Mouse (Mus musculus) stomach, postnatal 0 days (tissue): ENCODE measurements at regions not wholly inside any gene's neighbourhood (a gene's known extent, or its start where the extent isn't known, plus 50 kb on each side); places are given as distances from the start of the nearest gene placed in this dataset.

Experiments
- ATAC-seq: fragments of 200-750 bp; cut with Nextera tagmentation; 2 replicates; pipeline ENCODE4 v1.8.0; 2017; ENCODE audit not compliant: low FRiP score, low TSS enrichment
- DNase-seq: peaks from one replicate; pipeline ENCODE4 v3.0.0-alpha.2; 2016; ENCODE audit warnings: low spot score
- H3K27ac ChIP-seq: fragments of 300-500 bp; sonication (generic); replicated peaks from 2 replicates; pipeline ENCODE4 v1.5.1; 2014; ENCODE audit warnings: mild to moderate bottlenecking, control low read depth
- H3K27me3 ChIP-seq: fragments of 300-500 bp; sonication (generic); 2 replicates; pipeline ENCODE4 v1.6.1; 2014; ENCODE audit warnings: low read length; ENCODE audit not compliant: control insufficient read depth, insufficient read depth
- H3K36me3 ChIP-seq: fragments of 300-500 bp; sonication (generic); 2 replicates; pipeline ENCODE4 v1.6.1; 2014; ENCODE audit warnings: low read length, mixed read lengths; ENCODE audit not compliant: control insufficient read depth, insufficient read depth
- H3K4me1 ChIP-seq: fragments of 300-500 bp; sonication (generic); replicated peaks from 2 replicates; pipeline ENCODE4 v1.6.1; 2014; ENCODE audit warnings: antibody characterized with exemption; ENCODE audit not compliant: control insufficient read depth, insufficient read depth
- H3K4me2 ChIP-seq: fragments of 300-500 bp; sonication (generic); replicated peaks from 2 replicates; pipeline ENCODE4 v1.6.1; 2014; ENCODE audit warnings: low read depth, mild to moderate bottlenecking, control low read depth, moderate library complexity
- H3K4me3 ChIP-seq: fragments of 300-500 bp; sonication (generic); 2 replicates; pipeline ENCODE4 v1.5.1; 2014; ENCODE audit warnings: low read depth, low read length, control low read depth
- H3K9ac ChIP-seq: fragments of 300-500 bp; sonication (generic); 2 replicates; pipeline ENCODE4 v1.6.1; 2014; ENCODE audit warnings: mild to moderate bottlenecking, low read length, control low read depth, mixed read lengths
- H3K9me3 ChIP-seq: fragments of 300-500 bp; sonication (generic); 2 replicates; pipeline ENCODE4 v1.6.1; 2016; ENCODE audit warnings: low read length; ENCODE audit not compliant: control insufficient read depth
- CTCF ChIP-seq: IDR thresholded peaks from 2 replicates; pipeline ENCODE4 v1.5.1; 2016; ENCODE audit warnings: antibody characterized with exemption, low read depth, mild to moderate bottlenecking, moderate library complexity
- EP300 ChIP-seq: optimal IDR thresholded peaks from 2 replicates; pipeline ENCODE3; 2016; ENCODE audit warnings: antibody characterized with exemption
- WGBS: fragments of 180-500 bp; shearing (Covaris S2); extraction: QIAGEN DNeasy Blood & Tissue Kit; methylation state at CpG from one replicate; pipeline ENCODE4 v1.1.7; 2014; 5-methylcytosine and 5-hydroxymethylcytosine counted together

DNA sequence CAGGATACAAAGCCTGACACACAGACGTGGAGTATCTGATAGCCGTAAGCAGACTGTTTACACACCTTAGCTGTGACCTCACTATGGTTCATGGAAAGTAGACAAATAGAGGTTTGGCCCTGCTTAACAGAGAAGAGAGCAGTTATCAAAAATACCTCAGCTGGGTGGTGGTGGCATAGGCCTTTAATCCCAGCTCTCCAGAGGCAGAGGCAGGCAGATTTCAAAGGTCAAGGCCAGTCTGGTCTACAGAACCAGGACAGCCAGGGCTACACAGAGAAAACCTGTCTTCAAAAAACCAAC, 350.7 kb downstream of the Foxo1 start:
- Histone ChIP-seq H3K27me3 (no peaks in the 10 kb centered on the region), H3K4me1 (no peaks in the 10 kb centered on the region), H3K9ac (no peak overlapping the region), H3K27ac (no peak overlapping the region), H3K9me3 (no peaks in the 10 kb centered on the region), H3K4me2 (no peak overlapping the region), H3K36me3 (no peaks in the 10 kb centered on the region), H3K4me3 (no peak overlapping the region)
- DNase-seq = no peak
- peak; percentile 69 for ATAC-seq
- TF ChIP-seq EP300 (no peak), CTCF (no peak)
- 61% methylated on average over 2 of the region's 2 CpGs for WGBS

DNA sequence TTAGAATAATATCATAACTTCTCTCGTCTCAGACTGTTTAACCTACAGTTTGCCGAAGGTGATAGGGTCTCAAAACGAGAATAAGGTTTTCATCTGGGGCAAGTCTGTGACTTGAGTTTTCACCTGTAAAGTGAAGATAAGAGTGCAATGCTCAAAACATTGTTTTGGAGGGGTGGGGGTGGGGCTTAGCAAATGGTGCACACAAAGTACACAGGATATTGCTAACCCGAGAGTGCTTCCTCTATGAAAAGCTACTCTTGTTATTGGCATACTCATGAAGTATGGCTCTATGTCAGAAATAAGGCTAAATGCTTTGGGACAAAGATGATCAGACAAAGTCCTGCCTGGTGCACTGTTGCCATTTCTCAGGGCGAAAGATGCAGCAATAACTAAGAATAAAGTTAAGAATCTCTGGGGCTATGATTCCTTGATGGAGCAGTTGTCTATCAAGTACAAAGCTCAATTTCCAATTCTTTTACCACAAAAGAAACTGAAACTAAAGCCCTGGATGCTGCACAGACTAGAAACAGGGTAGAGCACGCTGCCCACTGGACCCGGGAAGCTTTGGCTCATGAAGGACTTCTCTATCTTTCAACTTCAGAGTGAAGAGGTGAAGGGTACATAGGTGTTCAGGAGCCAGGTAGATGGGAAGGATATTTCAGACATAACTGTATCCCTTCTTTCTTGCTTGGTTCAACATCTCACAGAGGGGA, 350.2 kb downstream of the Foxo1 start:
- Histone ChIP-seq H3K9ac (no peak overlapping the region), H3K36me3 (no peaks in the 10 kb centered on the region), H3K4me3 (no peak overlapping the region), H3K4me1 (no peaks in the 10 kb centered on the region), H3K9me3 (no peaks in the 10 kb centered on the region), H3K27me3 (no peaks in the 10 kb centered on the region), H3K4me2 (no peak overlapping the region), H3K27ac (no peak overlapping the region)
- DNase-seq = no peak
- no peak for ATAC-seq
- TF ChIP-seq CTCF (no peak), EP300 (no peak)
- 70% methylated on average over 7 of the region's 7 CpGs for WGBS

DNA sequence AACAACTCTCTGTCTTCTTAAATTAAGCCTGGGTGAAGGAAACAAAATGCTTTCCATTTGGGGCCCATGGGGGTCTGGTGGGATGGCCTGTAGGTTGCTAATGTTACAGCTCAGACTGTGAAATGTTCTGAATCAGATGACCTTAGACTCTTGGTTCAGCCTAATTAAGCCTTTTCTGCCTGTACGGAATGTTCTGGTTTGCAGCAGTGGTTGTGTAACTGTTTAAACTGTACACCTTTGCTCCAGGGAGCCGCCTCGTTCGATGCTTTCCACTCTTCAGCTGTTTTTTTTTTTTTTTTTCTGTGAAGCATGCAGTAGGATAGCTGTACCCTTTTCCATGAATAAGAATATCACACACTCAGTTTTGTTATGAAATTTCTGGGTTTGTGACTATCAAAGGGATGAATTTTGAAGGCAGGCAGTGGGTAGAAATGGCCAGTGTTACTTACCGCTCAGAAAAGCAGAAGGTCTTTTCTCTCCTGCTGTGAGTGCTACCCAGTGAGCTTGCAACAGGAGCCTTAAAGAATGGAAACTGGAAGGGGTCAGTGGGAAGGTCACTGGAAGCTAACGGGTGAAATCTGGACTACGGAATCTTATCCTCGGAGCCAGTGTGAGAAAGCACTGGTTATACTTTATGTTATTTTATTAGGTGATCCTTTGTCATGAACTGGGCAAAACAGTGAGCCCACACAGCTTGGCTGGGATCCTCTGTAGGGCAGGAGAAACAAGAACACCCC, 349.4 kb downstream of the Foxo1 start:
- Histone ChIP-seq H3K27me3 (no peaks in the 10 kb centered on the region), H3K36me3 (no peaks in the 10 kb centered on the region), H3K27ac (no peak overlapping the region), H3K9me3 (no peaks in the 10 kb centered on the region), H3K4me1 (no peaks in the 10 kb centered on the region), H3K4me2 (no peak overlapping the region), H3K9ac (no peak overlapping the region), H3K4me3 (no peak overlapping the region)
- TF ChIP-seq CTCF (no peak), EP300 (no peak)
- ATAC-seq (no peak), DNase-seq (no peak)
- 54% methylated on average over 8 of the region's 8 CpGs for WGBS

DNA sequence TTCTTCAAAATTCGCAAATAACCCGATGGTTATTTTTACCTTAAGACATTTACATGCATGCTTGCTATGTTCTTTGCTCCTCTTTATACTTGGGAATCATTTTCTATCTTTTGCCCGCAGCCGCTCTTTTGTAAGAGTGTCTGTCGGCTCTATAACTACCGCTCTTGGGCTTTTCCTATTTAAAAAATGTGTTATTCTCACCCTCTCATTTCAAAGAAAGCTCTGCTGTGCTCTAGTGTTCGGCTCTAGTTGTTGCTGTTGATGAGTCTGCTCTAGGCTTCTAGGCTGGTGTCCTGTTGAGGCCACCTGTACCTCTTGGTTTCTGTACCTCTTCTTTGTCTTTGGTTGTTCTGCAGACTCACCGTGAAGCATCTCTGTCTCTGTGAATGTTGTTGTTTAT, 343.7 kb downstream of the Foxo1 start:
- no peak overlapping the region for H3K9ac ChIP-seq
- no peak overlapping the region for H3K4me2 ChIP-seq
- H3K4me3 ChIP-seq = no peak overlapping the region
- no peaks in the 10 kb centered on the region for H3K4me1 ChIP-seq
- ATAC-seq = no peak
- DNase-seq = no peak
- H3K27me3 ChIP-seq = no peaks in the 10 kb centered on the region
- 96% methylated on average over 8 of the region's 8 CpGs for WGBS
- no peaks in the 10 kb centered on the region for H3K36me3 ChIP-seq
- H3K27ac ChIP-seq = no peak overlapping the region
- TF ChIP-seq EP300 = no peak
- H3K9me3 ChIP-seq = no peaks in the 10 kb centered on the region

DNA sequence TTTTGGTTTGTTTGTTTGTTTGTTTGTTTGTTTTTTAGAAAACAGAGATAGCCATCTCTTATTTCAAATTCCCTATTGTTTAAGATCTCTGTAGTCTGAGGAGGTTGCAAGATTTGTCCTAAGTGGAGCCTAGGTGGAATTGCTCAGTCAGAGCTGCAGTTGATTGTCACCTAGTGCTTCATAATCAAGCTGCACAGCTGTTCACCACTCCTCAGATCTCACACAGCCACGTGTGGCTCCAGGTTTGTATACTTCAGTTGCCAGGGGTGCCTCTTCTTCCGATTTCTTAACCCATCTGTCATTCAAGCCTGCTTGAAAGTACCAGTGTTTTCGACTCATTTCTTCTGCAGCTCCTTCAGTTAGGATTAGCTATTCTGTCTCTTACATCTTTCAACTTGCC, 342.3 kb downstream of the Foxo1 start:
- Histone ChIP-seq H3K4me3 (no peak overlapping the region), H3K4me1 (no peaks in the 10 kb centered on the region), H3K9me3 (no peaks in the 10 kb centered on the region), H3K36me3 (no peaks in the 10 kb centered on the region), H3K4me2 (no peak overlapping the region), H3K27ac (no peak overlapping the region), H3K27me3 (no peaks in the 10 kb centered on the region), H3K9ac (no peak overlapping the region)
- DNase-seq (no peak), ATAC-seq (no peak)
- TF ChIP-seq CTCF (no peak), EP300 (no peak)
- WGBS = 49% methylated on average over 3 of the region's 3 CpGs

DNA sequence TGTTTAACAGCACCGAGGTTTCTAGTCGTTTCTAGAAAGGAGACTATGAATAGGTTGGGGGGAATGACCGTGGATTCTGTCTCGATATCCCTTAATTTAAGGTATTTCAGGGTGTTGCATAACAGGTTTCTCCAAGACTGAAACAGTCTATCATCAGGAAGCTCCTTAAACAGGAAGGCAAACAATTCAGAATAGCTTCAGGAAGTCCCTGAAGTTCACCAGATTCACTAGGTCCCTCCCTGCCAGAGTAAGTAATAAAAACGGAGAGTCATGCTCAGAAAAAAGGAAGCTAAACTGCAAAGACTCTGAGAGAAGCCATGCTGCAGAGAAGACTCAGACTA, 339.9 kb downstream of the Foxo1 start:
- no peaks in the 10 kb centered on the region for H3K9me3 ChIP-seq
- H3K4me1 ChIP-seq = no peaks in the 10 kb centered on the region
- no peaks in the 10 kb centered on the region for H3K36me3 ChIP-seq
- H3K27me3 ChIP-seq = no peaks in the 10 kb centered on the region
- no peak overlapping the region for H3K27ac ChIP-seq
- 68% methylated on average over 5 of the region's 5 CpGs for WGBS
- DNase-seq = no peak
- H3K4me3 ChIP-seq = no peak overlapping the region
- no peak overlapping the region for H3K4me2 ChIP-seq
- no peak for ATAC-seq
- H3K9ac ChIP-seq = no peak overlapping the region
- TF ChIP-seq EP300 (no peak), CTCF (no peak)
